Mouse (Mus musculus) CD4-positive, CD25-positive, alpha-beta regulatory T cell, adult 2 months (primary cell): ENCODE data around the gene Iqschfp.

Source experiments
- DNase-seq: peaks from one replicate; pipeline ENCODE4 v3.0.0-alpha.2; 2012; ENCODE audit warnings: low read depth, low spot score

Iqschfp gene

GRCm38 (mm10) chr3:67892026-67892705, at the start of gene Iqschfp, which contains the start of gene Iqcj:
Gene Iqschfp, plus strand, starts transcription at chr3:67892232.
Gene Iqcj, plus strand, starts transcription at chr3:67892220.
- no peak for DNase-seq

- DNase-seq = no peak
Observed at GRCm38 (mm10) chr3:67852397-67852796, 39.6 kb upstream of the Iqschfp start.

GRCm38 (mm10) chr3:67861524-67861923, 30.5 kb upstream of the Iqschfp start:
- no peak for DNase-seq

- DNase-seq = no peak
Observed at GRCm38 (mm10) chr3:67867420-67868065, 24.5 kb upstream of the Iqschfp start.

GRCm38 (mm10) chr3:67869424-67869823, 22.6 kb upstream of the Iqschfp start:
- DNase-seq = no peak

GRCm38 (mm10) chr3:67877253-67877652, 14.8 kb upstream of the Iqschfp start:
- DNase-seq = no peak

GRCm38 (mm10) chr3:67884335-67884734, 7.7 kb upstream of the Iqschfp start:
- no peak for DNase-seq

GRCm38 (mm10) chr3:67886176-67886575, 5.9 kb upstream of the Iqschfp start:
- no peak for DNase-seq

- DNase-seq = no peak
Observed at GRCm38 (mm10) chr3:67887251-67887650, 4.8 kb upstream of the Iqschfp start.

GRCm38 (mm10) chr3:67892768-67893167, 736 bp downstream of the Iqschfp start:
- DNase-seq = no peak

GRCm38 (mm10) chr3:67902517-67902916, 10.5 kb downstream of the Iqschfp start:
- DNase-seq = no peak

GRCm38 (mm10) chr3:67908586-67908985, 16.6 kb downstream of the Iqschfp start:
- no peak for DNase-seq

GRCm38 (mm10) chr3:67918098-67918497, 26.1 kb downstream of the Iqschfp start:
- DNase-seq = no peak

- DNase-seq = no peak
Observed at GRCm38 (mm10) chr3:67918634-67919259, 26.7 kb downstream of the Iqschfp start.

- no peak for DNase-seq
Observed at GRCm38 (mm10) chr3:67923095-67923494, 31.1 kb downstream of the Iqschfp start.

- no peak for DNase-seq
Observed at GRCm38 (mm10) chr3:67925453-67925852, 33.4 kb downstream of the Iqschfp start.

- no peak for DNase-seq
Observed at GRCm38 (mm10) chr3:67930424-67931133, 38.5 kb downstream of the Iqschfp start.

GRCm38 (mm10) chr3:67931181-67931580, 39.1 kb downstream of the Iqschfp start:
- DNase-seq = no peak

GRCm38 (mm10) chr3:67931914-67932313, 39.9 kb downstream of the Iqschfp start:
- DNase-seq = no peak

- no peak for DNase-seq
Observed at GRCm38 (mm10) chr3:67935829-67936228, 43.8 kb downstream of the Iqschfp start.

- no peak for DNase-seq
Observed at GRCm38 (mm10) chr3:67947000-67947399, 55.0 kb downstream of the Iqschfp start.

- DNase-seq = no peak
Observed at GRCm38 (mm10) chr3:67952517-67952940, 60.5 kb downstream of the Iqschfp start.
